Mouse (Mus musculus): ENCODE data around the gene Fbn1.

The Fbn1 gene

GRCm38 (mm10) chr2:125456059-125456789 lies 51.6 kb downstream of the Fbn1 start:
- no peak for DNase-seq (ENCODE audit: low read depth, low spot score)

DNA sequence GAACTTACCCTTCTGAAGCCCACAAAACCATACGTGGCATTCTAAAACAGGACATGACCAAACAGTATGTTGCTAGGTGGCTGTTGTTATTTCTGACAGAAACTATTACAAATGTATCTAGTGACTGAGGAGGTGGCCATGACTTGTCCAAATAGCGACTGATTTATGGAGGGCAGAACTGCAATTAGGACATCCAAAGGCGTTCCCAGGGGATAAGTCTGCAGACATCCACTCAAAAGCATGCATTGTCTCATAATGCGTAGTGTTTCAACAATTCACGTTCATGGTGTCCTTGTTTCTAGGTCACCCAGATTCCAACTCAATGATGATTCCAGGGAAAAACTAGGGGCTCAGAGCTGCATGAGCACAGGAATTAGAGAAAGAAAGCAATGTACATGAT lies 53.0 kb downstream of the Fbn1 start:
- no peak for DNase-seq (ENCODE audit: low read depth, low spot score)

DNA sequence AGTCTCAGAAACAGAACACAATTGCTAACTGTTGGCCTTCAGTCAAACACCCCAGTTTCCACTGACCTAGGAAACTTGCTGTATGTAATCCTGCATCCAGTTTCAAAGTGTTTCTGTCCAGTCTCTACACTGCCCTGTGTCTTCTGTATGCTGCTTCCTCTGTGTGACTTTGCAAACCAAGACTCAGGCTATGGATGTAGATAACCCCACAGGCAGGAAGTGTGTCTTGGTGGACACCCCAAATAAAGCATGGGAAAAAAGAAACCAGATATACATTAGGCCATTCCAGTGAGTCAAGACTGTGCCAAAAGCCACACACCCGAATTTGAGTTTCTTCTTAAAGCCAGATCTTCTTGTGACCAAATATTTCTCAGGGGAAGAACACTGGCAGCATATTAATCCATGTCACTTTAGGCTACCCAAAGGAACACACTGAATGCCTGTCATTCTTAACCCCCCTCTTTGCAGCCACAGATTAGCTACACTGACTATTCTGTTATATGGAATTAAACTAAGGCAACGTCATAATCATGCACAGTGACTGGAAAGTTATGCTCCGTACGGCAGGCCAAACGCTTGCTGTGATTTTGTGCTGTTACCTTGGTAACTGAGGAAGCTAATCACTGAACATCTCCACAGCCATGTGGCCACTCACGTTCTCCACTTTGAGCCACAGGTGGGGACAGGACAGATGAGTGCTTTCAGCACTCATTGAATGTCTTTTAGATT lies 55.3 kb downstream of the Fbn1 start:
- DNase-seq (ENCODE audit: low read depth, low spot score): no peak

DNA sequence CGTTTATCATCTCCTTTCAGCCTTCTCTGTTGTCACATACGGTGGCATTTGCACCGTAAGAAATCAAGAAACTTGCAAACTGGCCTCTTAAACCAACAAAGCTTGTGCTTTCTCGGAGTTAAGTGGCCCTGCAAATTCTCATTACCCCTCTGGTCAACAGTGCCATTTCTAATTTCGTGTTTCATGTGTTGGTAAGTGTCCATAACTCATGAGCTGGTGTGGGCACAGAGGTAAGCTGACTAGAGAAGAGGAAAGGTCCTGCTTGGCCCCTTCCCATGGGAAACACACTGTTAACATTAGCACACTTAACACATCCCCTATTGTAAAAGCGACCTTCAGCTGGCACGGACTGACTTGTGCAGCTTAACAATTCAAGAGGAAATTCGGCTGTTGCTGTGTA lies 58.4 kb downstream of the Fbn1 start:
- DNase-seq (ENCODE audit: low read depth, low spot score): no peak

- no peak for DNase-seq (ENCODE audit: low read depth, low spot score)
These were observed 58.9 kb downstream of the Fbn1 start for GRCm38 (mm10) chr2:125448881-125449280.

DNA sequence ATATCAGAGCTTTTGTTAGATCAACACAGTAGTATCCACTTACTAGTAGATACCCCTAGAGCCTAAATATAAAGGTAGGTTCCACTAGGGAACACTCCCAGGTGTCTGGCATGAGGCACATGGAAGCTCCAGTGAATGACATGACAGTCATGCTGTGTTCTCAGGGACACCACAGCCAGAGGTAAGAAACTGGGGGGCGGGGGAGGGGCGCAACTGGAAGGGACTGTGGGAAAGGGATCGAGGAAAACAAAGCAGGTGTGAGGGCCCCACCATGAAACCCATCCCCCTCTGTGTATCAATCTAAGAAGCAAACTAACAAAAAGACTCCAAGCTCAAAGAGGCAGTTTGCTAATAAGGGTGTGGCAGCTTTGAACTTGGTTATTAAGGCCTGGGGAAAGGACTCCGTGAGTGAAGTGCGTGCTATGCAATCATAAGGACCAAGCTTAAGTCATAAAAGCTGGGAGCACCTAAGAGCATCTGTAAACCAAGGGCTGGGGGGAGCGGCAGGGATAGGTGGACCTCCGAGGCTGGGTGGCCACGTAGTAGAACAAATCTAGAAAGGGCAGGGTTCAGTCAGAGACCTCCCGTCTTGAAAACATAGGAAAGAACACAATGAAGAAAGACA lies 60.4 kb downstream of the Fbn1 start:
- no peak for DNase-seq (ENCODE audit: low read depth, low spot score)

DNA sequence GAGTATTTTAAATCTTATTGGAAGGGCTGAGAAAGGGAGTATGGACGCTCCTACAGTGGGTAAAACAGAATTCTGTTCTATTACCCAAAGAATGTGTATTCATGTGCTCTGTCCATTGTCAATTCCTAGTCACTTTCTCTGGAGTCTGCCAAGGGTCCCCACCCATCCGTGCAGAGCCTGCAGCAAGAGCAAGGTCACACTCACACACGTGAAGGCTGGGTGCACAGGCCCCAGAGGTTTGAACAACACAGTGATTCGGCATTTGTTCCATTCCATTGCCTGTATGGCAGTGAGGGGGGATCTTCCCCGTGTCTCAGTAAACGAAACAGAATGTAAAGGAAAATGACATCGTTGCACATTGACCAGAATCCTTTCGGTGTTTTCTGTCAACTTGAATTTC lies 69.4 kb downstream of the Fbn1 start:
- DNase-seq (ENCODE audit: low read depth, low spot score): no peak

- DNase-seq (ENCODE audit: low read depth, low spot score): no peak
These were observed 71.6 kb downstream of the Fbn1 start for GRCm38 (mm10) chr2:125436240-125436639.

GRCm38 (mm10) chr2:125433524-125433923 lies 74.3 kb downstream of the Fbn1 start:
- no peak for DNase-seq (ENCODE audit: low read depth, low spot score)

- DNase-seq (ENCODE audit: low read depth, low spot score): no peak
These were observed 76.3 kb downstream of the Fbn1 start for GRCm38 (mm10) chr2:125431491-125431890.

- DNase-seq (ENCODE audit: low read depth, low spot score): no peak
These were observed 78.9 kb downstream of the Fbn1 start for GRCm38 (mm10) chr2:125428811-125429438.

DNA sequence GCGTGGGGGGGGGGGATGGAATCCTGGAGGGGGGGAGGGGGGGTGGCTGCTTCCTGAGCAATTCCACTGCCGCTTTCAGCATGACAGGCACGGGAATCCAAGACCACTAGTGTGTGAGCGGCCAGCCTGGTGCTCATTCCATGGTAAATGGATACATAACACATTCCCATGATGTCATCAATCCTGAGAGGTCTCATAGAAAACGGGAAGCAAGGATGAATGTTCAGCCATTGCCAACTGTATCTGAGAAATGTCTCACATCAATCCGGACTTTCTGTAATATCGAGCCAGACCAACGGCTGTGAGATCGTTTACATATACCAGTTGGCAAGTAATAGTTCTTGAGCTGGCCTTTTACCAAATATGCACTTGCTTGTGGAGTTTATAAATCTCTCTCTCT lies 87.2 kb downstream of the Fbn1 start:
- no peak for DNase-seq (ENCODE audit: low read depth, low spot score)

GRCm38 (mm10) chr2:125419681-125420080 lies 88.1 kb downstream of the Fbn1 start:
- DNase-seq (ENCODE audit: low read depth, low spot score): no peak

DNA sequence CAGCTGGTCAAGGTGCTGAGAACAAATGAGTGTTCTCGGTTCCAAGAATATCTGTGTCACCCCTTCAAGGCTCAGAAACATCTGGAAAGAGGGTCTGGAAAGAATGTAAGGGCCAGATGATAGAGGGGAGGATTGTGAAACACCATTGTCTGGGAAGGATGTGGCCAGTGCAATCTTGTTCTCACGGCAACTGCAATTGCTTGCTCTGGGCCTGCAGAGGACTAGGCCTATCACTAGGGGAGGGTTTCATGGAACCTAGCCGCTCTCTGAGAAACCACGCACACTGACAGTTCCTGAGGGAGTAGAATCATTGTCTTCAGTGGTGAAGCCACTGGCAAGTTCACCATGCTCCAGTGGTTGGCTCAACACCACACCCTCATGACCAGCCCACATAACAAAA lies 89.2 kb downstream of the Fbn1 start:
- no peak for DNase-seq (ENCODE audit: low read depth, low spot score)

- no peak for DNase-seq (ENCODE audit: low read depth, low spot score)
These were observed 91.1 kb downstream of the Fbn1 start for GRCm38 (mm10) chr2:125416541-125417245.

DNA sequence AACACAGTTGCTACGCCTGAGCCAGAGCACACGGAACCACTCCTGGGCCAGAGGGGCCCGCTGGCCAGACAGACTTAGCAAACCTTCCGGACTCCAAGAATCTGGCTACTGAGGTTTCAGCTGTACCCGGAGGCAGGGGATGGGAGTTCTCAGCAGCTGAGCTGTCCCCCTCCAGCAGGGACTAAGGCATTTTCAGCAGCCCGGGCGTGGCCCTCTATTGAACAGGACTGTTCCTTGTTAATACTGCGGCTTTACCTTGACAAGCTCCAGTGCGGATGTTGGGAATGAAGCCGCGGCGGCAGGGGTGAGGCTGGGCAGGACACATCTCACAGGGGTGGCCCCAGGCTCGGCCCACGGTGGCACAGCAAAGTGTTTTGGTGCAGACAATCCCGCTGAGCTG lies 95.4 kb downstream of the Fbn1 start:
- no peak for DNase-seq (ENCODE audit: low read depth, low spot score)

- DNase-seq (ENCODE audit: low read depth, low spot score): no peak
These were observed 96.0 kb downstream of the Fbn1 start for GRCm38 (mm10) chr2:125411777-125412176.

DNA sequence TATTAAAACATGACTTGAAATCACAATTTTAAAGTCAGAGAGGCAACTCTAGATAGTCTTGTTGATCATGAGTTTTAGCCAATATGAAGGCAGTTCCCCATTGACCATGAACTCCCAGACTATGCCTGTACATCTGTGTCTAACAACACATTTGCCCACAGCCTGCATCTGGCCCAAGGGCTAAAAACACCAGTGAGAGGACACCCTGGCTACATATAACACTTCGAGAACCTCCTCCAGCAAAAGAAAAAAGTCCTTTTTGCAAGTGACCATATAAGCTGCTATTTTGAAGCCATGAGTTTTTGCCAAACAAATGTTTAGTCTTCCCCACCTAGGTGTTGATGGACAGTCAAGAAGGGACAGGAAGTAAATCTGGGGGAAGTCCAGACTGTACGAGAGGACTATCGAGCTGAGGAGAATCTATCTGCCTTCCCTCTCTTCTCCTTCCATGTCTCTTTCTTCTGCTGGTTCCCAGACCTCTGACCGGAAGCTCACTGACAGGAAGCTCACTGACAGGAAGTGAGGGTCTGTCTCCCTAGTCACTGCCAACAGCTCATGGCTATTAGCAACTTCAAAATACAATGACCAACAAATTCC lies 103.2 kb downstream of the Fbn1 start:
- no peak for DNase-seq (ENCODE audit: low read depth, low spot score)

DNA sequence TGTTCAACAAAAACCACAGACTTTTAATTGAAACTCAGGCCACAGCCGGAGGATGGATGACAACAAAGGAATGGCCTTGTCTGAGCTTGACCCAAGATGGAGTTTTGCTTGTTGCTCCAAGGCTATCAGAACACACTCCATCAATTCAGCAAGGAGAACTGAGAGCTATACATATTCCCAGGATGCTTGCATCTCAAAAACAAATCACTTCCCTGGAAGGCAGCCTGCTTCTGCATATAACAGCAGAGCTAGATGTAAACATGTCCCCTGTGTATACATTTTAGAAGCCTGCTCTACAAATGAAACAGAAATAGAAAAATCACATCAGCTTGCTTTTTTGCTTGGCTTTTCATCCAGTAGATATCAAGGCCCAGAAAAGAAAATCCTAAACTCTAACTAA lies 105.5 kb downstream of the Fbn1 start:
- no peak for DNase-seq (ENCODE audit: low read depth, low spot score)

DNA sequence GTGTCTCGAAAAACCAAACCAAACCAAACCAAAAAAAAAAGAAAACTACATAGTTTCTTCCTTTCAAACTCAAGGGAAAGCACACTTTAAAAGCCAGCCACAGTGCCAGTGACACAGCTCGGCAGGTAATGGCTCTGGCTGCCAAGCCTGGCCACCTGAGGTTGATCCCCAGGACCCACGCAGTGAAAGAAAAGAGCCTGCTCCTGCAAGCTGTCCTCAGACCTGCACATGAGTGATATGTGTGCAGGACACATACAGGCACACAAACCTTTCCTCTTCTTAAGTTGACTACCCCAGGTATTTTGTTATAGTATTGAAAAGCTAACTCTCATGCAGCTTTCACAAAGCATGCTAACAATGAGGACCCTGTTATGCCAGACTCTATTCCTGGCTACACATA lies 107.7 kb downstream of the Fbn1 start:
- no peak for DNase-seq (ENCODE audit: low read depth, low spot score)

- peak; percentile 23 for DNase-seq (ENCODE audit: low read depth, low spot score)
These were observed 110.0 kb downstream of the Fbn1 start for GRCm38 (mm10) chr2:125397796-125398195.
